Mouse (Mus musculus) C2C12 (cell line): Measurements from ENCODE around the gene Acat2.
"Not testable (repeated sequence)": the region's sequence is repeated elsewhere in the genome, so short reads cannot be mapped to it uniquely, and the experiment has no call there.

Experiments used
- CEBPB ChIP-seq: IDR thresholded peaks from one replicate; pipeline ENCODE4 v1.6.1; 2011; ENCODE audit warnings: low read depth, mild to moderate bottlenecking, control low read depth, moderate library complexity
- CTCF ChIP-seq: IDR thresholded peaks from one replicate; pipeline ENCODE4 v1.5.1; 2011; ENCODE audit not compliant: control insufficient read depth, insufficient read depth, insufficient read length
- FOSL1 ChIP-seq: IDR thresholded peaks from one replicate; pipeline ENCODE4 v1.8.0; 2011; ENCODE audit warnings: mild to moderate bottlenecking, low read length; ENCODE audit not compliant: poor library complexity, insufficient read depth, severe bottlenecking
- MAX ChIP-seq: IDR thresholded peaks from one replicate; pipeline ENCODE4 v1.6.1; 2011; ENCODE audit warnings: mild to moderate bottlenecking, control low read depth
- MYOD1 ChIP-seq: IDR thresholded peaks from one replicate; pipeline ENCODE4 v1.6.1; 2011; ENCODE audit warnings: low read depth; ENCODE audit not compliant: control insufficient read depth, insufficient read length
- MYOG ChIP-seq: IDR thresholded peaks from one replicate; pipeline ENCODE4 v1.6.1; 2011; ENCODE audit not compliant: control insufficient read depth, insufficient read length; ENCODE audit errors: extremely low read depth
- USF1 ChIP-seq: IDR thresholded peaks from one replicate; pipeline ENCODE4 v1.6.1; 2011; ENCODE audit warnings: low read depth, mild to moderate bottlenecking, control low read depth, moderate library complexity

GRCm38 (mm10) chr17:12898607-12899006, 61.9 kb downstream of the Acat2 start:
- not testable (repeated sequence) for TF ChIP-seq CTCF, MYOG, MAX, MYOD1, USF1, FOSL1, CEBPB
